In genomic region chr15:5133301-5133700, GRCm38 (mm10) we compare ENCODE assay signal across 10 mouse cellular contexts.
"Had no signal": no experiment of that assay in that cellular context is flagged by ENCODE, and none has a peak within 500 bp of the region (broad histone marks: within the 10 kb centered on the region; RNA-seq: fewer than 3 reads in every experiment).

No protein-coding gene starts in this region.

- DNase-seq: kidney, postnatal 10 days; kidney, postnatal 4 days; lung, adult 18-20 months; right cerebral cortex, postnatal 14 days; thymus, adult 18-20 months; thymus, postnatal 14 days had no signal

- H3K27ac ChIP-seq: layer of hippocampus, adult 2 months; limb, embryonic 10.5 days; midbrain, embryonic 13.5 days had no signal

- H3K4me2 ChIP-seq: midbrain, embryonic 13.5 days had no signal

- H3K9ac ChIP-seq: midbrain, embryonic 13.5 days had no signal

- H3K4me1 ChIP-seq: limb, embryonic 10.5 days; midbrain, embryonic 13.5 days had no signal

- H3K27me3 ChIP-seq: midbrain, embryonic 13.5 days had no signal

- ATAC-seq: hindbrain, embryonic 16.5 days; midbrain, embryonic 13.5 days had no signal

- H3K9me3 ChIP-seq: limb, embryonic 10.5 days; midbrain, embryonic 13.5 days had no signal

- H3K4me3 ChIP-seq: layer of hippocampus, adult 2 months; limb, embryonic 10.5 days; midbrain, embryonic 13.5 days had no signal

- H3K36me3 ChIP-seq: limb, embryonic 10.5 days; midbrain, embryonic 13.5 days had no signal
